Mouse (Mus musculus) forebrain, embryonic 13.5 days (tissue): ENCODE data around the gene Kcnmb4. TPM values are rescaled to one million over a fixed set of nuclear protein-coding genes. Genes with fewer than 3 reads are reported as not detected.
A peak's percentile ranks its signal among the peaks of the same experiment; 100 is the strongest.

Experiments
- ATAC-seq: fragments of 200-750 bp; cut with Nextera tagmentation; 2 replicates; pipeline ENCODE4 v1.8.0; 2017
- H3K27ac ChIP-seq: fragments of 300-500 bp; sonication (generic); 2 replicates; pipeline ENCODE4 v1.5.1; 2015; ENCODE audit warnings: inconsistent platforms, mild to moderate bottlenecking, moderate library complexity
- H3K27me3 ChIP-seq: fragments of 300-500 bp; sonication (generic); 2 replicates; pipeline ENCODE4 v1.6.1; 2015; ENCODE audit warnings: mild to moderate bottlenecking, inconsistent platforms
- H3K36me3 ChIP-seq: fragments of 300-500 bp; sonication (generic); 2 replicates; pipeline ENCODE4 v1.6.1; 2015; ENCODE audit warnings: mild to moderate bottlenecking, inconsistent platforms; ENCODE audit not compliant: poor library complexity, severe bottlenecking
- H3K4me1 ChIP-seq: fragments of 300-500 bp; sonication (generic); 2 replicates; pipeline ENCODE4 v1.6.1; 2015; ENCODE audit warnings: inconsistent platforms
- H3K4me2 ChIP-seq: fragments of 300-500 bp; sonication (generic); 2 replicates; pipeline ENCODE4 v1.6.1; 2015; ENCODE audit warnings: inconsistent platforms, mild to moderate bottlenecking, moderate library complexity
- H3K4me3 ChIP-seq: fragments of 300-500 bp; sonication (generic); 2 replicates; pipeline ENCODE4 v1.5.1; 2015; ENCODE audit warnings: mild to moderate bottlenecking, inconsistent platforms
- H3K9ac ChIP-seq: fragments of 300-500 bp; sonication (generic); 2 replicates; pipeline ENCODE4 v1.6.1; 2015; ENCODE audit warnings: mild to moderate bottlenecking, inconsistent platforms
- H3K9me3 ChIP-seq: fragments of 300-500 bp; sonication (generic); replicated peaks from 2 replicates; pipeline ENCODE4 v1.6.1; 2016; ENCODE audit warnings: inconsistent platforms
- WGBS: fragments of 180-500 bp; shearing (Covaris S2); methylation state at CpG from one replicate; pipeline ENCODE4 v1.1.7; 2015; 5-methylcytosine and 5-hydroxymethylcytosine counted together
- polyA plus RNA-seq: library from polyadenylated mRNA; unstranded; fragments of >200 nt; fragmentation: Nextera tagmentation; extraction: Ambion mirVana; gene quantifications from 2 replicates; pipeline ENCODE4 v1.2.1, GENCODE M21; 2015

Gene Kcnmb4
- polyA plus RNA-seq, 1 experiment from 2014 or later: 10.9 TPM

DNA sequence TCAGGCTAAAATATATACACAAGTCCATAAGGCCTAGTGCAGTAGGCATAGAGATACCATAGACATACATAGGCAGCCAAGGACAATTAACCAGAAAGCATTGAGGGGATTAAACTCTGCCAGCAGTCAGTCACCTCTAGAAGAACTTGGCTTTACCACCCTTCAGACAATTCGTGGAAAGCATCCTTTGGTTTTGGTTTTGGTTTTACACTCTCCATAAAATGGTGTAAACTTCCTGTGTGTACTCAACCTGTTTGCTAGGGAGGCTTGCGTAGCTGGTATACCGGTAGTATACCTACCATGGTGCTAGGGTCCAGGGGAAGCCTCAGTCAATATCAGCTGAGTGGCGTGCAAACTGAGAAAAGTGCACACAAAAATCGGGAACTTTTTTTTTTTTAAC lies 77.4 kb downstream of the Kcnmb4 start:
- no peak for ATAC-seq
- 87% methylated on average over 5 of the region's 5 CpGs for WGBS
- no peaks in the 10 kb centered on the region for H3K36me3 ChIP-seq
- no peak overlapping the region for H3K4me3 ChIP-seq
- H3K4me2 ChIP-seq: no peak overlapping the region
- no peak overlapping the region for H3K9ac ChIP-seq
- no peak overlapping the region for H3K27ac ChIP-seq
- no peaks in the 10 kb centered on the region for H3K27me3 ChIP-seq
- no peaks in the 10 kb centered on the region for H3K9me3 ChIP-seq
- peaks cover 13% of the 10 kb centered on the region for H3K4me1 ChIP-seq

GRCm38 (mm10) chr10:116394585-116394984 lies 79.1 kb downstream of the Kcnmb4 start:
- ATAC-seq: no peak
- Histone ChIP-seq H3K4me1 (peaks cover 13% of the 10 kb centered on the region), H3K27me3 (no peaks in the 10 kb centered on the region), H3K27ac (no peak overlapping the region), H3K4me2 (no peak overlapping the region), H3K36me3 (no peaks in the 10 kb centered on the region), H3K9ac (no peak overlapping the region), H3K9me3 (no peaks in the 10 kb centered on the region), H3K4me3 (no peak overlapping the region)
- 11% methylated on average over 4 of the region's 4 CpGs for WGBS

GRCm38 (mm10) chr10:116393790-116394475 lies 79.7 kb downstream of the Kcnmb4 start:
- H3K4me1 ChIP-seq: peaks cover 13% of the 10 kb centered on the region
- no peak overlapping the region for H3K4me3 ChIP-seq
- no peaks in the 10 kb centered on the region for H3K27me3 ChIP-seq
- H3K9ac ChIP-seq: no peak overlapping the region
- no peaks in the 10 kb centered on the region for H3K9me3 ChIP-seq
- no peaks in the 10 kb centered on the region for H3K36me3 ChIP-seq
- no peak for ATAC-seq
- H3K27ac ChIP-seq: no peak overlapping the region
- WGBS: 62% methylated on average over 9 of the region's 9 CpGs
- no peak overlapping the region for H3K4me2 ChIP-seq

GRCm38 (mm10) chr10:116388840-116389239 lies 84.8 kb downstream of the Kcnmb4 start:
- Histone ChIP-seq H3K27ac (no peak overlapping the region), H3K9ac (no peak overlapping the region), H3K9me3 (no peaks in the 10 kb centered on the region), H3K4me1 (peaks cover 16% of the 10 kb centered on the region), H3K4me2 (no peak overlapping the region), H3K27me3 (peaks cover 7% of the 10 kb centered on the region), H3K4me3 (no peak overlapping the region), H3K36me3 (no peaks in the 10 kb centered on the region)
- no peak for ATAC-seq
- WGBS: 61% methylated on average over 6 of the region's 6 CpGs

DNA sequence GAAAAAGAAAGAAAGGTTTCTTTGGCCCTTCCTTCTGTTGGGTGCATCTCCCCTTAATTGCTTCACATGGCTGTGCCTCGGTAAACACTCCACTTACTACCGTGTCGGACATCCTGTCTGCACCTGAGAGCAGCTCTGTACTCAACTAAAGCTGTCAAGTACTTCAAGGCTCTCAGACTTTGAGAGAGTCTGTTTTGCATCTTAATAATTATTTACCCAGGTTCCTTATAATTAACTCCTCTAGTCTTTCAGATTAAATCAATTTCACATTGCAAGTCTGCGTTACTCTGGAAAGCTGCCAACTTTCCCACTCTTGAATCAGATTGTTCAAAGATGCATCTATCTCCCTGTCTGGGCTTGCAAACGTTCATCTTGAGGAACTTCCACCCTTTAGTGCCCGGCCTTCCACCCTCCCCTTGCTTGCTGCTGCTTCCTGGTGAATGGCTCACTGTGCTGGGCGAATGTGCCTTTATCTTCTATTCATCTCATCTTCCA lies 87.2 kb downstream of the Kcnmb4 start:
- Histone ChIP-seq H3K4me1 (peaks cover 21% of the 10 kb centered on the region), H3K9ac (no peak overlapping the region), H3K9me3 (no peaks in the 10 kb centered on the region), H3K27me3 (peaks cover 19% of the 10 kb centered on the region), H3K36me3 (no peaks in the 10 kb centered on the region), H3K4me3 (no peak overlapping the region), H3K4me2 (no peak overlapping the region), H3K27ac (no peak overlapping the region)
- 27% methylated on average over 7 of the region's 7 CpGs for WGBS
- peak; percentile 72 for ATAC-seq

DNA sequence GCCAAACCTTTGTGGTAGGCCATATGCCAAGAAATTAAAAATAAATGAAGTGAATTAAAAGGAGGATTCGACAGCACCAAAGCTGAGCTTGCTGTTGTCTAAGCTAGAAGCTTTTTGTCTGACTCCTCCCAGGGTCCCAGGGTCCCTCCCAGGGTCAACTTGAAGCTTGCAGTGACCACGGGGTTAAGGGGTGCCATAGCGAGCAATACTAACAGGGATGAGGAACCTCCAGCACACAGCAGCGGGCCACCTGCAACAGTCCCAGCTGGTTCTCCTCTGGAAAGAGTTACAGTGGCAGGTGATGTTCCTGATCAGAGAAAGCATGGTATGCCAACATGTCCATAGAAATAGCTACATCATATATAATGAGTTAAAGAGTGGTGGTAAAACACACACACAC lies 89.3 kb downstream of the Kcnmb4 start:
- Histone ChIP-seq H3K27ac (no peak overlapping the region), H3K4me2 (no peak overlapping the region), H3K36me3 (no peaks in the 10 kb centered on the region), H3K9ac (no peak overlapping the region), H3K27me3 (peaks cover 38% of the 10 kb centered on the region), H3K9me3 (no peaks in the 10 kb centered on the region), H3K4me1 (peaks cover 21% of the 10 kb centered on the region), H3K4me3 (no peak overlapping the region)
- no peak for ATAC-seq
- 80% methylated on average over 4 of the region's 4 CpGs for WGBS

DNA sequence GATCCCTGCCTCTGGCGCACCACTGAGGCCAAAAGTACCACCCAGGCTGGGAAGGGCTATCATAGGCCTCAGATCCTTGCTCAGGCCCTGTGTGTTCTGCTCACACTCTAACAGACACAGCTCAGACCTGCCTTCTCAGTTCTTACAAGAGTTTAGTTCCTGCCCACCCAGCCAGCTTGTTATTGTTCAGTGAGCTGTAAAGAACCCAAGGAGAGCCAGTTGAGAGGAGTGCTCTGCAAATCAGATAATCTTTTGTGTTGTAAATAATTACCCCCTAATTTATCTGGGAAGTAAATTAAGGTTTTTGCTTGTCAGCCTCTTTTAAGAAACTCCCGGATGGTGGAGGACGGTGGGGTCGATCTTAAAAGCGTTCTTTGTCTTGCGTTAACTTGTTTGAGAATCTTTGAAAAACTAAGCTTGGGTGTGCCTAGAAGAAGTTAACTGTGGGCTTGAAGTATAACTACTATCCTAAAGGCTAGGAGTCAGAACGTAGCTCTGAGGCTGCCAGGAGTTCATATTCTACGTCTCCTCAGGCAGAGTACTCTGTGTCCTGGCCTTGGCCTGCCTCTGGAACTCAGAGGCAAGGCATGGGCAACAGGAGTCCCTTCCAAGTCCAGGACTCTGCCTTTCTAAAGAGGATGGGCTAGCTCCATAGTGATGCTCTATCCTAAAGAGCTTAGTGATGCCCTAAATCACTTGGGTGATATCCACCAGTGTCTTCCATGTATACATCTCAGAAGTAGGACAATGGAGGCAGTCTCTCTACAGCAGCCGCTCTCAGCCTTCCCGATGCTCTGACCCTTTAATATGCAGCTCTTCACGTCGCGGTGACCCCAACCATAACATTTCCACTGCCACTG lies 90.6 kb downstream of the Kcnmb4 start:
- H3K36me3 ChIP-seq: no peaks in the 10 kb centered on the region
- H3K4me2 ChIP-seq: no peak overlapping the region
- H3K9ac ChIP-seq: no peak overlapping the region
- peak; percentile 48; the same call in 1 of the 2 replicates for ATAC-seq
- peaks cover 38% of the 10 kb centered on the region for H3K27me3 ChIP-seq
- H3K9me3 ChIP-seq: no peaks in the 10 kb centered on the region
- 32% methylated on average over 13 of the region's 13 CpGs for WGBS
- H3K4me3 ChIP-seq: no peak overlapping the region
- H3K4me1 ChIP-seq: peaks cover 21% of the 10 kb centered on the region
- H3K27ac ChIP-seq: no peak overlapping the region

DNA sequence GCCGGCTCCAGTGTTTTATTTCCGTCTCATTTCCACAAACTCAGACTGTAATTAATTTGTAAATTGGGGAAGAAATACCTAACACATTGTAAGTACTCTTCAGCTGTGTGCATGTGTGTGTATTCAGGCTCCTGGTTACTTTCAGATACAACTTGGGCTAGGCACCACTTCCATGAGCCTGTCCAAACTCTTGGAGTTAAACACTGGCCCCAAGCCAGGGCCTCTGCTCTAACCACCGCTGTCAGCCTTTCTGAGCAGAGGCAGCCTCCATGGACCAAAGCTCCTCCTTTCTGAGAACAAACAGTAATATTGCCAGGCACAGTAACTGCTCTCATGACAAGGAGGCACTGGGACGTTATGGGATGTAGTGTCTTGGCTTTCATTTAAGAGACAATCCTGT lies 96.8 kb downstream of the Kcnmb4 start:
- 76% methylated on average over 4 of the region's 4 CpGs for WGBS
- no peak for ATAC-seq
- H3K27me3 ChIP-seq: peaks cover 23% of the 10 kb centered on the region
- no peaks in the 10 kb centered on the region for H3K36me3 ChIP-seq
- H3K9ac ChIP-seq: no peak overlapping the region
- no peak overlapping the region for H3K4me3 ChIP-seq
- H3K9me3 ChIP-seq: no peaks in the 10 kb centered on the region
- no peak overlapping the region for H3K27ac ChIP-seq
- H3K4me2 ChIP-seq: no peak overlapping the region
- no peaks in the 10 kb centered on the region; the same call in 1 of the 2 replicates for H3K4me1 ChIP-seq

- ATAC-seq: no peak
Measured at GRCm38 (mm10) chr10:116374111-116374510, 99.6 kb downstream of the Kcnmb4 start.

GRCm38 (mm10) chr10:116370991-116371725 lies 102.5 kb downstream of the Kcnmb4 start:
- H3K4me2 ChIP-seq: no peak overlapping the region
- no peak overlapping the region for H3K9ac ChIP-seq
- H3K36me3 ChIP-seq: no peaks in the 10 kb centered on the region
- no peak overlapping the region for H3K4me3 ChIP-seq
- H3K27ac ChIP-seq: no peak overlapping the region
- ATAC-seq: 0 out of 2 replicates have a peak, but pooled peaks have one; percentile 38
- H3K4me1 ChIP-seq: peaks cover 10% of the 10 kb centered on the region; the same call in 1 of the 2 replicates
- 29% methylated on average over 6 of the region's 6 CpGs for WGBS
- no peaks in the 10 kb centered on the region for H3K27me3 ChIP-seq
- H3K9me3 ChIP-seq: no peaks in the 10 kb centered on the region

More at GRCm38 (mm10) chr10:116374111-116374510, 99.6 kb downstream of the Kcnmb4 start:
- Histone ChIP-seq H3K27ac (no peak overlapping the region), H3K9me3 (no peaks in the 10 kb centered on the region), H3K36me3 (no peaks in the 10 kb centered on the region), H3K4me1 (peaks cover 10% of the 10 kb centered on the region; the same call in 1 of the 2 replicates), H3K4me3 (no peak overlapping the region), H3K9ac (no peak overlapping the region), H3K4me2 (no peak overlapping the region), H3K27me3 (no peaks in the 10 kb centered on the region)
- 90% methylated on average over 6 of the region's 6 CpGs for WGBS
